In the genomic region with DNA sequence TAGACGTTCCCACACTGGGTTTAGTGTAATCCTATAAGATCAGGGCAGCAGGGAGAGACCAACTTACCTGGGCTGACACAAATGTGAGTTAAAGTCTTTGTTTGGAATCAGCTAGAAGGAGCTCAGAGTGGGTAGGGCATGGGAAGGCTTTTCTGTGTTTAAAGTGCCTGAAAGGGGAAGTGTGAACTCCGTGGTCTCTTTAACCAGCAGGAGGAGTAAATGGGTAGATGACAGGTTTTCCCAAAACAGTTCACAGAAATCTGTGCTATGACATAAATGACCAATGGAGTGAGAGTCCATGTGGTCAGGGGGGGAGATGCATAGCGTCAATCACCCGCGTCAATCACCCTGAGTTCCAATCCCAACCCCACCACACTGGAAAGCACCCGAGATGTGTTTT, we compare ENCODE assay signal across 26 mouse cellular contexts. TPM values are rescaled to one million over a fixed set of nuclear protein-coding genes. Genes with fewer than 3 reads are reported as not detected.
A peak's percentile ranks its signal among the peaks of the same experiment; 100 is the strongest.
DNase-seq lines count a peak whose midpoint lies in the region; ATAC-seq lines count a peak whose summit lies in the region.
"Had no signal": no experiment of that assay in that cellular context is flagged by ENCODE, and none has a peak within 500 bp of the region (broad histone marks: within the 10 kb centered on the region; RNA-seq: fewer than 3 reads in every experiment).

No protein-coding gene starts in this region.

- WGBS in liver, embryonic 11.5 days: 67% methylated on average over 6 of the region's 6 CpGs
- WGBS in forebrain, embryonic 15.5 days: 76% methylated on average over 6 of the region's 6 CpGs

- H3K4me2 ChIP-seq in liver, embryonic 11.5 days: no peak overlapping the region
- H3K4me2 ChIP-seq in forebrain, embryonic 15.5 days (replicated peaks): no peak overlapping the region
- H3K4me2 ChIP-seq: embryonic facial prominence, embryonic 12.5 days; embryonic facial prominence, embryonic 15.5 days; heart, embryonic 13.5 days; hindbrain, embryonic 12.5 days; hindbrain, embryonic 15.5 days had no signal

- peak; percentile 7 for DNase-seq in testis, postnatal 10 days (ENCODE audit: low spot score)
- no peak for DNase-seq in testis, postnatal 14 days (ENCODE audit: low spot score)
- peak; percentile 50 for DNase-seq in MEL-GATA-1-ER (ENCODE audit: extremely low read depth, low read depth)
- no peak for DNase-seq in gastrocnemius, postnatal 10 days
- DNase-seq in liver, embryonic 11.5 days (ENCODE audit: low spot score): no peak
- DNase-seq: adrenal gland, adult 2 months; adrenal gland, postnatal 14 days; cerebellum, adult 11 months; cerebellum, adult 2 months; cerebellum, adult 9-11 months; cerebellum, postnatal 36 days; gastrocnemius, postnatal 36 days; heart, adult 18-20 months; heart, postnatal 14 days; heart, postnatal 4 days; kidney, adult 11 months had no signal

- no peaks in the 10 kb centered on the region for H3K9me3 ChIP-seq in liver, embryonic 11.5 days (ENCODE audit: control insufficient read depth, low read length)
- H3K9me3 ChIP-seq in forebrain, embryonic 15.5 days: no peaks in the 10 kb centered on the region
- H3K9me3 ChIP-seq: embryonic facial prominence, embryonic 12.5 days; embryonic facial prominence, embryonic 15.5 days; heart, embryonic 10.5 days; heart, embryonic 13.5 days; hindbrain, embryonic 12.5 days; hindbrain, embryonic 15.5 days had no signal

- H3K9ac ChIP-seq in liver, embryonic 11.5 days (ENCODE audit: low read depth, low read length): no peak overlapping the region
- H3K9ac ChIP-seq in forebrain, embryonic 15.5 days (replicated peaks): no peak overlapping the region
- H3K9ac ChIP-seq: embryonic facial prominence, embryonic 12.5 days; embryonic facial prominence, embryonic 15.5 days; heart, embryonic 13.5 days; hindbrain, embryonic 12.5 days; hindbrain, embryonic 15.5 days had no signal

- 0 out of 4 replicates have a peak, but pooled peaks have one; percentile 31 to 46 for ATAC-seq in hematopoietic stem cell, adult 5-6 weeks (replicated peaks in 1 of 2; ENCODE audit: insufficient read depth in 1 of 2, low FRiP score in 2 of 2, low TSS enrichment in 1 of 2, low read depth in 1 of 2, poor library complexity in 2 of 2, severe bottlenecking in 2 of 2)
- ATAC-seq in liver, embryonic 11.5 days (replicated peaks; ENCODE audit: low FRiP score): no peak
- no peak for ATAC-seq in forebrain, embryonic 15.5 days (replicated peaks)
- ATAC-seq: CD4-positive, CD25-positive, alpha-beta regulatory T cell, adult 4 months; forebrain, embryonic 14.5 days had no signal

- no peaks in the 10 kb centered on the region; the same call in 1 of the 2 replicates for H3K27me3 ChIP-seq in liver, embryonic 11.5 days (replicated peaks; ENCODE audit: control insufficient read depth, insufficient read depth, low read length)
- H3K27me3 ChIP-seq in forebrain, embryonic 15.5 days: no peaks in the 10 kb centered on the region
- H3K27me3 ChIP-seq: embryonic facial prominence, embryonic 12.5 days; embryonic facial prominence, embryonic 15.5 days; hindbrain, embryonic 12.5 days; hindbrain, embryonic 15.5 days had no signal

- no peaks in the 10 kb centered on the region for H3K4me1 ChIP-seq in liver, embryonic 11.5 days (replicated peaks; ENCODE audit: control insufficient read depth, insufficient read depth, low read length)
- H3K4me1 ChIP-seq in forebrain, embryonic 15.5 days: no peaks in the 10 kb centered on the region
- H3K4me1 ChIP-seq: embryonic facial prominence, embryonic 12.5 days; embryonic facial prominence, embryonic 15.5 days; heart, embryonic 10.5 days; heart, embryonic 13.5 days; hindbrain, embryonic 12.5 days; hindbrain, embryonic 15.5 days had no signal

- H3K36me3 ChIP-seq in liver, embryonic 11.5 days (ENCODE audit: control insufficient read depth, insufficient read depth, low read length): no peaks in the 10 kb centered on the region
- H3K36me3 ChIP-seq in forebrain, embryonic 15.5 days: no peaks in the 10 kb centered on the region
- H3K36me3 ChIP-seq: embryonic facial prominence, embryonic 12.5 days; embryonic facial prominence, embryonic 15.5 days; heart, embryonic 10.5 days; heart, embryonic 13.5 days; hindbrain, embryonic 12.5 days; hindbrain, embryonic 15.5 days had no signal

- no peak overlapping the region for H3K27ac ChIP-seq in liver, embryonic 11.5 days (ENCODE audit: low read depth, low read length)
- no peak overlapping the region for H3K27ac ChIP-seq in forebrain, embryonic 15.5 days (replicated peaks)
- H3K27ac ChIP-seq: embryonic facial prominence, embryonic 12.5 days; embryonic facial prominence, embryonic 15.5 days; heart, embryonic 10.5 days; heart, embryonic 13.5 days; hindbrain, embryonic 12.5 days; hindbrain, embryonic 15.5 days had no signal

- H3K4me3 ChIP-seq in liver, embryonic 11.5 days (ENCODE audit: low read depth, low read length): no peak overlapping the region
- no peak overlapping the region for H3K4me3 ChIP-seq in forebrain, embryonic 15.5 days
- H3K4me3 ChIP-seq: embryonic facial prominence, embryonic 12.5 days; embryonic facial prominence, embryonic 15.5 days; heart, embryonic 10.5 days; heart, embryonic 13.5 days; hindbrain, embryonic 12.5 days; hindbrain, embryonic 15.5 days had no signal

RNA-seq across cellular contexts. Expression of gene Egf, which starts 23.5 kb away (rescaled TPM):
- total RNA-seq in hematopoietic stem cell, adult 5-6 weeks (2017): 0.94 and 1.8 TPM in 2 replicates
- 10 to 100 TPM; 23.2 to 32.1 TPM for total RNA-seq in gastrocnemius, postnatal 10 days (2021)
- polyA plus RNA-seq in liver, embryonic 11.5 days (2014; fragmentation: Nextera tagmentation; extraction: Ambion mirVana): 1.4 and 2.1 TPM in 2 replicates
- 1.8 and 2.2 TPM in 2 replicates for polyA plus RNA-seq in forebrain, embryonic 15.5 days (2015; fragmentation: Nextera tagmentation; extraction: Ambion mirVana)

Comparison
In these comparisons a context has a peak if more than half of its experiments do, and no peak if none do; other contexts are left out.
1. DNase-seq: peak in testis, postnatal 10 days (single experiment) and MEL-GATA-1-ER (single experiment); none in testis, postnatal 14 days (single experiment), gastrocnemius, postnatal 10 days (single experiment) and liver, embryonic 11.5 days (single experiment).
2. ATAC-seq: peak in hematopoietic stem cell, adult 5-6 weeks (2 of 2); none in liver, embryonic 11.5 days (single experiment) and forebrain, embryonic 15.5 days (single experiment).